Mouse (Mus musculus): ENCODE results near the gene Nasp. TPM values are rescaled to one million over a fixed set of nuclear protein-coding genes. Genes with fewer than 3 reads are reported as not detected.

Gene Nasp
- polyA plus RNA-seq, 1 experiment from 2014 or later = 203 TPM

DNA sequence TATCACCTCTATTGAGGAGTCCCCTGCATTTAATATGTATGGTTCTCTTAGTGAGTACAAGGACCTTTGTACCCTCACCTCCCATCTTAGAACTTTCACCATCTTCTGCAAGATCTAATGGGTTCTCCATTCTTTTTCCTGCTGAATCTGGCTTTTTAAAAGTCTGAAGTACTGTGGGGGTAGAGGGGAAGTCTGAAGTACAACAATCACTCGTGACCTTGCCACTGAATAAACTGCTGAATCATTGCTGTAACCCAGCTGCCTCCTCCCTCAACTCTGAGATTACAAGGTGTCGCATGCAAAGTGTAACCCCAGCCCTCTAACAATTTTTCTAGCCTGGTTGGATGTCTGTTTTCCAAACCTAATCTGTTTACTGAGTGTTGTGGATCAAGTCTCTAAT, 27.4 kb upstream of the Nasp start:
- 63% methylated on average over 2 of the region's 2 CpGs for whole genome bisulfite sequencing
- H3K27ac ChIP-seq = no peak overlapping the region
- H3K36me3 ChIP-seq = no peaks in the 10 kb centered on the region
- H3K9ac ChIP-seq = no peak overlapping the region
- H3K4me1 ChIP-seq = peaks cover 3% of the 10 kb centered on the region
- no peak overlapping the region for H3K4me3 ChIP-seq
- no peaks in the 10 kb centered on the region for H3K27me3 ChIP-seq
- H3K4me2 ChIP-seq (replicated peaks) = no peak overlapping the region
- no peaks in the 10 kb centered on the region for H3K9me3 ChIP-seq
- ATAC-seq (ENCODE audit: low FRiP score, low read depth) = no peak

GRCm38 (mm10) chr4:116653228-116653627, 25.5 kb upstream of the Nasp start:
- Histone ChIP-seq H3K4me3 (no peak overlapping the region), H3K4me1 (peaks cover 18% of the 10 kb centered on the region), H3K4me2 (replicated peaks) (no peak overlapping the region), H3K27ac (no peak overlapping the region), H3K36me3 (peaks cover 14% of the 10 kb centered on the region), H3K9me3 (no peaks in the 10 kb centered on the region), H3K27me3 (no peaks in the 10 kb centered on the region), H3K9ac (no peak overlapping the region)
- no peak for ATAC-seq (ENCODE audit: low FRiP score, low read depth)
- 91% methylated on average over 6 of the region's 6 CpGs for WGBS

DNA sequence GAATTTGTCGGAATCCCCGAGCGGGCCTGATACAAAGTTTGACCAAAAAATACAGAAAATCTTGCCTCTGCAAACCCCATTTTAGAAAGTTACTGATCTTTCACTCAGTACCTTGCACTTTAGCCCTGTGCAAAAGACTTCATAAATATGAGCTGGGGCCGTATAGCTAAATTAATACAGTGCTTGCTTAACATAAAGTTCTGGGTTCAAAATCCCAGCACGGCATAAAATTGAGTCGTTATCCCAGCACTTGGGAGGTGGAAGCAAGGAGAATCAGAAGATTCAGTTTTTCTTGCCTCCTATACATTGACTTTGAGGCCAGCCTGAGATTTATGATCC, 24.0 kb upstream of the Nasp start:
- Histone ChIP-seq H3K4me2 (replicated peaks) (peak overlapping the region; percentile 92), H3K4me1 (peaks cover 28% of the 10 kb centered on the region), H3K36me3 (peaks cover 28% of the 10 kb centered on the region), H3K9ac (peak overlapping the region; percentile 97), H3K4me3 (peak overlapping the region; percentile 92), H3K27ac (peak overlapping the region; percentile 93; the same call in 1 of the 2 replicates), H3K27me3 (no peaks in the 10 kb centered on the region), H3K9me3 (no peaks in the 10 kb centered on the region)
- WGBS = 7% methylated on average over 6 of the region's 6 CpGs
- ATAC-seq (ENCODE audit: low FRiP score, low read depth) = peak; percentile 31; the same call in 1 of the 2 replicates

DNA sequence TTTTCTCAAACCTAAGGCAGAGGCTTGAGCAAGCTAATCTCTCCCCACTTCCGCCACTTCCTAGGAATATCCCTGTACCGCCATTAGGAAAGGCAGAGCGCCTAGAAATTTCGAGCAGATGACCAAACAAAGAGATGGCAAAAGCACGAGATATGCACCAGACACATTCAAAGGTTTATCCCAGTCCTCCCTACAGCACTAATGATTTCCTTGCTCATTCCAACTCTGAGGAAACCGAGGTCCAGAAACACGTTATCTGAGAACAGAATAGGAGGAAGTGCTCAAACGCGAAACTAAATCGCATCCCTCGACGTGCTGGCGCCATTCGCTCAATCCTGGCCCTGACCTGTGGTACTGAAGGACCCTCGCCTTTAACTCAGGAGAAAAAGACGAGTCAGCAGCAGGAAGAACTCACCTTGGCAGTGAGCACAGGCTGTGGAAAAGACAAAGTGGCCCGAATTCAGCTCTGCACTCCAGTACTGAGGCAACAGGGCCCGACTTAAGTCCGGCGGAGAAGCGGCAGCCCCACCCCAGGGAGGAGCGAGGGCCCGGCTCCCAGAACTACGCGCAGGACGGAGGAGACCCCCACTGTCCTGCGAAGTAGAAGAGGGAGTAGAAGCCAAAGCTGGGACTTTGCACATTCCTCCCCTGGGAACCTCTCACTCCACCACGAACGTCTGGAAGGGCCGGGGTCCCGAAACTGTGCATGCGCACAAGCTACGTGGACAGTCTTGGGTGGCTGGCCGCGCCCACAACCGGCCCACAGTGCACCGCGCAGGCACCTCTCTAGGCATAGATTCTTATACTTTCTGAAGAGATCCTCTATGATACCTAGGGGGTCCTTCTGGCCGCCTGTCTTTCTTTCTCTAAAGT, 23.4 kb upstream of the Nasp start, which contains the start of gene Akr1a1:
Gene Akr1a1, minus strand, starts transcription at position 757 of the 873 bp plus-strand sequence.
- no peaks in the 10 kb centered on the region for H3K9me3 ChIP-seq
- H3K27ac ChIP-seq = peak within 1 kb of the TSS; percentile 93
- no peaks in the 10 kb centered on the region for H3K27me3 ChIP-seq
- WGBS = under 1% methylated on average over 39 of the region's 39 CpGs
- peak within 1 kb of the TSS; percentile 92 for H3K4me2 ChIP-seq (replicated peaks)
- H3K4me3 ChIP-seq = peak within 1 kb of the TSS; percentile 92
- H3K4me1 ChIP-seq = peaks cover 28% of the 10 kb centered on the region
- peak within 1 kb of the TSS; percentile 97 for H3K9ac ChIP-seq
- H3K36me3 ChIP-seq = peaks cover 34% of the 10 kb centered on the region
- peak; percentile 100 for ATAC-seq (ENCODE audit: low FRiP score, low read depth)

DNA sequence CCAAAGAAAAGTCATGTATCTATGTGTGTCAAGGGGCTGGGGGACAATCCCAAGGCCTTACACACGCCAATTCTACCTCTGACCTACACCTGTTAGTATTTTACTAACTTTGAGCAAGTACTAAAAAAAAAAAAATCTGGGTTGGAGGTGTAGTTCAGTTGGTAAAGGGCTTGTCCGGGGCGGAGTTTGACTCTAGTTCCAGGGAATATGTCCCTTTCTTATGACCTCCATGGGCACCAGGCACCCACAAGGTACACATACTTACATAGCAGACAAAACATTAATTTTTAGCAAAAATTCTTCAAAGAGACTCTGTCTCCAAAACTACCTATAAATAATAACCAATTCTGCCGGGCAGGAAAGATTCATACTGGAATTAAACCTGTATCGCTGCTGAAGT, 22.6 kb upstream of the Nasp start:
- Histone ChIP-seq H3K9ac (peak overlapping the region; percentile 97), H3K27ac (peak overlapping the region; percentile 93), H3K4me3 (peak overlapping the region; percentile 92), H3K4me2 (replicated peaks) (peak overlapping the region; percentile 92), H3K9me3 (no peaks in the 10 kb centered on the region), H3K36me3 (peaks cover 40% of the 10 kb centered on the region), H3K27me3 (no peaks in the 10 kb centered on the region), H3K4me1 (peaks cover 28% of the 10 kb centered on the region)
- WGBS = 49% methylated on average over 5 of the region's 5 CpGs
- no peak for ATAC-seq (ENCODE audit: low FRiP score, low read depth)

DNA sequence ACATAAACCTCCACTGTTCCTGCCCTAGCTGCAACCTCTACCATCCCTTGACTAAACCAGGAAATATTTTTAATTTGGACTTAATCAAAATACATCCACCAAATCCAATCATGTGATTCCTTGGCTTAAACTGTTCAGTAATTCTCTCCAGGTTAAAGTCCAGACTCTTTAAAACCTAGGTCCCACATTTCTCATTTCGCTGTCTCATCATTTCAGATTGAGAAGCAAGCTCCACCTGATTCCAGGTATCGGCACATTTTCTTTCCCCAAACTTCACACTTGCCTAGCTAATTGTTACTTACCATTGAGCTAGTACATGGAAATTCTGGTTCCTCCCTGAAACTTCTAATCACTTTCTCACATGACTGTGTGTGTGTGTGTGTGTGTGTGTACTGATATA, 21.7 kb upstream of the Nasp start:
- Histone ChIP-seq H3K9me3 (no peaks in the 10 kb centered on the region), H3K4me1 (peaks cover 28% of the 10 kb centered on the region), H3K4me2 (replicated peaks) (peak overlapping the region; percentile 92), H3K27me3 (no peaks in the 10 kb centered on the region), H3K9ac (no peak overlapping the region), H3K36me3 (peaks cover 49% of the 10 kb centered on the region), H3K4me3 (peak overlapping the region; percentile 92), H3K27ac (no peak overlapping the region)
- WGBS = 91% methylated on average over 2 of the region's 2 CpGs
- no peak for ATAC-seq (ENCODE audit: low FRiP score, low read depth)

DNA sequence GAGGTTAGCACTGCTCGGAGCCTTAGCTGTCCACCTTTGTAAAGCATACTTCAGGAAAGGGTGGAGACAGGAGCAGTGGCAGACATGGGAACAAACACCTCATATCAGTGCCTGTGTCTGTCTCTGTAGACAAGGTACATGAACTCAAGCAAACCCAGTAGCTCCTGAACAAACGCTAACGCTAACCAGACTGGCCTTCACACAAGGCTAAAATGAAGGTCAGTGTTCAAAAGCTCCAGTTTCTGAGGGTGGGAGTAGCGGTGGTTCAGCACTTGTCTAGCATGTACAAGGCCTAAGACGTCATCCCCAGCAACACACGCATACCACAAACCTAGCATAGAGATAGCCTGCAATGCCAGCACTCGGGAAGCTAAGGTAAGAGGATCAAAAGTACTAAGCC, 17.9 kb upstream of the Nasp start:
- no peak overlapping the region for H3K27ac ChIP-seq
- H3K36me3 ChIP-seq = peaks cover 84% of the 10 kb centered on the region
- H3K9me3 ChIP-seq = no peaks in the 10 kb centered on the region
- no peak overlapping the region for H3K4me3 ChIP-seq
- WGBS = 93% methylated on average over 7 of the region's 7 CpGs
- peaks cover 28% of the 10 kb centered on the region for H3K4me1 ChIP-seq
- no peak overlapping the region for H3K4me2 ChIP-seq (replicated peaks)
- peak overlapping the region; percentile 35; the same call in 1 of the 2 replicates for H3K9ac ChIP-seq
- H3K27me3 ChIP-seq = no peaks in the 10 kb centered on the region
- no peak for ATAC-seq (ENCODE audit: low FRiP score, low read depth)

- Histone ChIP-seq H3K9me3 (no peaks in the 10 kb centered on the region), H3K4me1 (peaks cover 18% of the 10 kb centered on the region), H3K27ac (no peak overlapping the region), H3K9ac (no peak overlapping the region), H3K4me3 (no peak overlapping the region), H3K36me3 (peaks cover 91% of the 10 kb centered on the region), H3K27me3 (no peaks in the 10 kb centered on the region), H3K4me2 (replicated peaks) (no peak overlapping the region)
- WGBS = 67% methylated on average over 6 of the region's 6 CpGs
- no peak for ATAC-seq (ENCODE audit: low FRiP score, low read depth)
Measured at GRCm38 (mm10) chr4:116644326-116644725, 16.6 kb upstream of the Nasp start.

GRCm38 (mm10) chr4:116642071-116642470, 14.3 kb upstream of the Nasp start:
- 100% methylated on average over 1 of the region's 1 CpGs for WGBS
- Histone ChIP-seq H3K4me2 (replicated peaks) (no peak overlapping the region), H3K9ac (no peak overlapping the region), H3K4me3 (no peak overlapping the region), H3K27me3 (no peaks in the 10 kb centered on the region), H3K9me3 (no peaks in the 10 kb centered on the region), H3K27ac (no peak overlapping the region), H3K36me3 (peaks cover 91% of the 10 kb centered on the region), H3K4me1 (0 out of 2 replicates have a peak, but pooled peaks cover 1% of the 10 kb centered on the region)
- ATAC-seq (ENCODE audit: low FRiP score, low read depth) = no peak

- no peak overlapping the region for H3K4me2 ChIP-seq (replicated peaks)
- no peaks in the 10 kb centered on the region for H3K4me1 ChIP-seq
- no peak overlapping the region for H3K4me3 ChIP-seq
- H3K27me3 ChIP-seq = no peaks in the 10 kb centered on the region
- H3K9me3 ChIP-seq = no peaks in the 10 kb centered on the region
- WGBS = 97% methylated on average over 6 of the region's 6 CpGs
- no peak for ATAC-seq (ENCODE audit: low FRiP score, low read depth)
- H3K36me3 ChIP-seq = peaks cover 94% of the 10 kb centered on the region
- H3K27ac ChIP-seq = no peak overlapping the region
- H3K9ac ChIP-seq = no peak overlapping the region
Measured at GRCm38 (mm10) chr4:116638821-116639220, 11.1 kb upstream of the Nasp start.

GRCm38 (mm10) chr4:116635197-116635596, 7.5 kb upstream of the Nasp start:
- ATAC-seq (ENCODE audit: low FRiP score, low read depth) = no peak
- WGBS = 89% methylated on average over 1 of the region's 1 CpGs
- H3K36me3 ChIP-seq = peaks cover 77% of the 10 kb centered on the region

DNA sequence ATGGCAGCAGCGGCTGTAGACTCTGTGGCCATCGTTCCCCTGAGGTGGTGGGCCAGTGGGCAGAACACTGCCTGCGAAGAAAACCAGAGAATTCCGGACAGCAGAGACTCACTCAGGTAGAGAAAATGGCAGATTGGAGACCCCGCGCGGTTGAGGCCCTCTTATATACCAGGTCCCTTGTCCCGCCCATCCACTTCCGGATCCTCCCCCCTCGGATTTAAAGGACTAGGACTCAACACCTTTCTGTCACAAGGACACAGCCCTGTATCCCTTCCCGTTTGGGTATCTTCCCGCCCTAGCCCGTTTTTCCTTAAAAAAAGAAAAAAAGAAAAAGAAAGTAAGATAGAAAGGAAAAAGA, 403 bp downstream of the Nasp start:
- WGBS = under 1% methylated on average over 13 of the region's 13 CpGs
- Histone ChIP-seq H3K4me2 (replicated peaks) (peak overlapping the region; percentile 73), H3K27ac (peak overlapping the region; percentile 97), H3K9ac (peak overlapping the region; percentile 93), H3K4me3 (peak overlapping the region; percentile 98), H3K4me1 (peaks cover 20% of the 10 kb centered on the region), H3K9me3 (no peaks in the 10 kb centered on the region), H3K36me3 (peaks cover 11% of the 10 kb centered on the region), H3K27me3 (no peaks in the 10 kb centered on the region)
- peak; percentile 92 for ATAC-seq (ENCODE audit: low FRiP score, low read depth)

More at GRCm38 (mm10) chr4:116635197-116635596, 7.5 kb upstream of the Nasp start:
- no peaks in the 10 kb centered on the region for H3K27me3 ChIP-seq
- no peak overlapping the region for H3K4me2 ChIP-seq (replicated peaks)
- H3K9me3 ChIP-seq = no peaks in the 10 kb centered on the region
- no peak overlapping the region for H3K9ac ChIP-seq
- H3K4me1 ChIP-seq = no peaks in the 10 kb centered on the region
- no peak overlapping the region for H3K27ac ChIP-seq
- H3K4me3 ChIP-seq = no peak overlapping the region
